Mouse (Mus musculus) small intestine, adult 10 weeks (tissue): Measurements from ENCODE around the gene Gm13287. TPM values are rescaled to one million over a fixed set of nuclear protein-coding genes. Genes with fewer than 3 reads are reported as not detected.

Source experiments
- polyA plus RNA-seq: library from polyadenylated mRNA; stranded (reverse); fragments of 350-450 nt; fragmentation: Illumina TruSeq; extraction: RNeasy Lipid Tissue Mini Kit (QIAGEN cat#74804); gene quantifications from one replicate; pipeline ENCODE4 v1.2.3, GENCODE M21; 2014; ENCODE audit warnings: low replicate concordance

Gm13287 gene
- polyA plus RNA-seq: not detected

GRCm38 (mm10) chr4:88802954-88803353, at the start of gene Gm13287:
Gene Gm13287, plus strand, starts transcription at chr4:88803254.

GRCm38 (mm10) chr4:88754818-88755340, 48.2 kb upstream of the Gm13287 start, which contains the start of gene Gm13271:
Gene Gm13271, plus strand, starts transcription at chr4:88754868.

GRCm38 (mm10) chr4:88759610-88760268, 43.3 kb upstream of the Gm13287 start, which contains the start of gene Gm13283:
Gene Gm13283, plus strand, starts transcription at chr4:88760119.

GRCm38 (mm10) chr4:88773534-88773933, 29.5 kb upstream of the Gm13287 start, which contains the start of gene Gm13290:
Gene Gm13290, plus strand, starts transcription at chr4:88773834.

GRCm38 (mm10) chr4:88776622-88777021, 26.4 kb upstream of the Gm13287 start, which contains the start of gene Gm13289:
Gene Gm13289, plus strand, starts transcription at chr4:88776922.

GRCm38 (mm10) chr4:88779550-88779949, 23.5 kb upstream of the Gm13287 start, which contains the start of gene Gm13272:
Gene Gm13272, plus strand, starts transcription at chr4:88779850.

GRCm38 (mm10) chr4:88781831-88782230, 21.2 kb upstream of the Gm13287 start, which contains the start of gene Ifnz:
Gene Ifnz, plus strand, starts transcription at chr4:88782131.

GRCm38 (mm10) chr4:88785409-88785808, 17.6 kb upstream of the Gm13287 start, which contains the start of gene Gm13276:
Gene Gm13276, plus strand, starts transcription at chr4:88785709.

GRCm38 (mm10) chr4:88788402-88788801, 14.7 kb upstream of the Gm13287 start, which contains the start of gene Gm13277:
Gene Gm13277, plus strand, starts transcription at chr4:88788632.

GRCm38 (mm10) chr4:88791250-88791649, 11.8 kb upstream of the Gm13287 start, which contains the start of gene Gm13278:
Gene Gm13278, plus strand, starts transcription at chr4:88791550.

GRCm38 (mm10) chr4:88793936-88794675, 8.9 kb upstream of the Gm13287 start, which contains the start of gene Gm13275:
Gene Gm13275, plus strand, starts transcription at chr4:88794487.

GRCm38 (mm10) chr4:88797097-88797496, 6.0 kb upstream of the Gm13287 start, which contains the start of gene Gm13279:
Gene Gm13279, plus strand, starts transcription at chr4:88797397.

GRCm38 (mm10) chr4:88799365-88799764, 3.7 kb upstream of the Gm13287 start, which contains the start of gene Gm13285:
Gene Gm13285, plus strand, starts transcription at chr4:88799665.

GRCm38 (mm10) chr4:88805231-88805630, 2.2 kb downstream of the Gm13287 start, which contains the start of gene Gm13288:
Gene Gm13288, plus strand, starts transcription at chr4:88805531.

GRCm38 (mm10) chr4:88815928-88816327, 12.9 kb downstream of the Gm13287 start, which contains the start of gene Ifna7:
Gene Ifna7, plus strand, starts transcription at chr4:88816228.

GRCm38 (mm10) chr4:88819659-88820058, 16.6 kb downstream of the Gm13287 start, which contains the start of gene Ifna11:
Gene Ifna11, plus strand, starts transcription at chr4:88819959.

GRCm38 (mm10) chr4:88827116-88827515, 24.1 kb downstream of the Gm13287 start, which contains the start of gene Ifna6:
Gene Ifna6, plus strand, starts transcription at chr4:88827416.

GRCm38 (mm10) chr4:88835225-88835624, 32.2 kb downstream of the Gm13287 start, which contains the start of gene Ifna5:
Gene Ifna5, plus strand, starts transcription at chr4:88835525.

GRCm38 (mm10) chr4:88841438-88841911, 38.4 kb downstream of the Gm13287 start, which contains the start of gene Ifna4:
Gene Ifna4, plus strand, starts transcription at chr4:88841861.

GRCm38 (mm10) chr4:88849698-88850097, 46.6 kb downstream of the Gm13287 start, which contains the start of gene Ifna1:
Gene Ifna1, plus strand, starts transcription at chr4:88850087.

